In genomic region chrX:121479402-121479989, GRCm38 (mm10) we compare ENCODE assay signal across 8 mouse cellular contexts.
DNase-seq lines count a peak whose midpoint lies in the region; ATAC-seq and TF ChIP-seq lines count a peak whose summit lies in the region.

No protein-coding gene starts in this region.

- 18% methylated on average over 4 of the region's 4 CpGs for WGBS in kidney, postnatal 0 days
- 3% methylated on average over 4 of the region's 4 CpGs for WGBS in kidney, adult 2 months
- WGBS in intestine, embryonic 16.5 days, result 24% methylated on average over 4 of the region's 4 CpGs
- 17% methylated on average over 4 of the region's 4 CpGs for WGBS in midbrain, embryonic 13.5 days

- H3K27ac ChIP-seq in kidney, postnatal 0 days, result no peak overlapping the region
- H3K27ac ChIP-seq in kidney, adult 2 months (ENCODE audit: insufficient read depth, low read depth, low read length), result no peak overlapping the region
- H3K27ac ChIP-seq in intestine, embryonic 16.5 days (ENCODE audit: low read length), result no peak overlapping the region
- H3K27ac ChIP-seq in midbrain, embryonic 13.5 days, result no peak overlapping the region

- H3K27me3 ChIP-seq in kidney, postnatal 0 days (ENCODE audit: insufficient read depth, low read length), result no peaks in the 10 kb centered on the region
- H3K27me3 ChIP-seq in kidney, adult 2 months (replicated peaks; ENCODE audit: control insufficient read depth, insufficient read depth, low read length), result no peaks in the 10 kb centered on the region
- no peaks in the 10 kb centered on the region for H3K27me3 ChIP-seq in intestine, embryonic 16.5 days (replicated peaks; ENCODE audit: control insufficient read depth, insufficient read depth, low read length)
- H3K27me3 ChIP-seq in midbrain, embryonic 13.5 days, result no peaks in the 10 kb centered on the region

- no peak for TF ChIP-seq CTCF in kidney, postnatal 0 days (IDR thresholded peaks at IDR 0.05; ENCODE audit: low read depth)
- TF ChIP-seq CTCF in kidney, adult 2 months (conservative IDR thresholded peaks at IDR 0.05; ENCODE audit: insufficient read depth, insufficient read length, low read depth, low read length), result no peak

- no peak overlapping the region for H3K4me3 ChIP-seq in kidney, postnatal 0 days (replicated peaks; ENCODE audit: low read depth, low read length)
- no peak overlapping the region for H3K4me3 ChIP-seq in kidney, adult 2 months (ENCODE audit: insufficient read depth, low read depth, low read length)
- no peak overlapping the region for H3K4me3 ChIP-seq in intestine, embryonic 16.5 days (ENCODE audit: low read length)
- no peak overlapping the region for H3K4me3 ChIP-seq in midbrain, embryonic 13.5 days (replicated peaks)

- H3K9ac ChIP-seq in kidney, postnatal 0 days (ENCODE audit: low read depth, low read length), result no peak overlapping the region
- H3K9ac ChIP-seq in intestine, embryonic 16.5 days (ENCODE audit: low read depth, low read length), result no peak overlapping the region
- H3K9ac ChIP-seq in midbrain, embryonic 13.5 days (replicated peaks), result no peak overlapping the region

- DNase-seq in adrenal gland, postnatal 10 days, result peak; percentile 0
- no peak for DNase-seq in adrenal gland, postnatal 36 days
- peak; percentile 33 for DNase-seq in kidney, postnatal 0 days (ENCODE audit: low spot score)
- no peak for DNase-seq in kidney, adult 2 months
- no peak for DNase-seq in urinary bladder, postnatal 4 days (ENCODE audit: low spot score in 2 of 2)
- DNase-seq in thymus, postnatal 14 days, result no peak

- peak; percentile 46; the same call in 1 of the 2 replicates for ATAC-seq in kidney, postnatal 0 days (replicated peaks; ENCODE audit: low FRiP score, low read depth)
- peak; percentile 42; the same call in 1 of the 2 replicates for ATAC-seq in intestine, embryonic 16.5 days
- ATAC-seq in midbrain, embryonic 13.5 days, result peak; percentile 86

- no peaks in the 10 kb centered on the region for H3K36me3 ChIP-seq in kidney, postnatal 0 days (ENCODE audit: insufficient read depth, low read length)
- no peaks in the 10 kb centered on the region for H3K36me3 ChIP-seq in kidney, adult 2 months (ENCODE audit: control insufficient read depth, insufficient read depth, low read length)
- H3K36me3 ChIP-seq in intestine, embryonic 16.5 days (ENCODE audit: control insufficient read depth, insufficient read depth, low read length), result no peaks in the 10 kb centered on the region
- H3K36me3 ChIP-seq in midbrain, embryonic 13.5 days, result no peaks in the 10 kb centered on the region

- H3K9me3 ChIP-seq in kidney, postnatal 0 days (replicated peaks; ENCODE audit: low read length), result no peaks in the 10 kb centered on the region
- no peaks in the 10 kb centered on the region for H3K9me3 ChIP-seq in intestine, embryonic 16.5 days (ENCODE audit: control insufficient read depth, low read length)
- no peaks in the 10 kb centered on the region for H3K9me3 ChIP-seq in midbrain, embryonic 13.5 days

- TF ChIP-seq POLR2A in kidney, adult 2 months (IDR thresholded peaks at IDR 0.05; ENCODE audit: low read depth, low read length), result no peak

- no peak overlapping the region for H3K4me2 ChIP-seq in kidney, postnatal 0 days (ENCODE audit: low read length)
- H3K4me2 ChIP-seq in intestine, embryonic 16.5 days (ENCODE audit: low read depth, low read length), result no peak overlapping the region
- peak overlapping the region; percentile 17; the same call in 1 of the 2 replicates for H3K4me2 ChIP-seq in midbrain, embryonic 13.5 days (replicated peaks)

- no peaks in the 10 kb centered on the region for H3K4me1 ChIP-seq in kidney, postnatal 0 days (replicated peaks; ENCODE audit: insufficient read depth, low read length)
- no peaks in the 10 kb centered on the region for H3K4me1 ChIP-seq in kidney, adult 2 months (ENCODE audit: control insufficient read depth, insufficient read depth, low read length)
- no peaks in the 10 kb centered on the region for H3K4me1 ChIP-seq in intestine, embryonic 16.5 days (ENCODE audit: control insufficient read depth, insufficient read depth, low read length)
- H3K4me1 ChIP-seq in midbrain, embryonic 13.5 days (replicated peaks), result no peaks in the 10 kb centered on the region

Comparison
In these comparisons a context has a peak if more than half of its experiments do, and no peak if none do; other contexts are left out.
1. DNase-seq: peak in adrenal gland, postnatal 10 days (single experiment) and kidney, postnatal 0 days (single experiment); none in adrenal gland, postnatal 36 days (0 of 2), kidney, adult 2 months (single experiment), urinary bladder, postnatal 4 days (0 of 2) and thymus, postnatal 14 days (single experiment).
2. Peak in every context shown above with its lines, with median percentiles within 50 percentile points of each other: ATAC-seq.